Mouse (Mus musculus) hindbrain, embryonic 13.5 days (tissue): ENCODE data around the gene Tmem200b. TPM values are rescaled to one million over a fixed set of nuclear protein-coding genes. Genes with fewer than 3 reads are reported as not detected.

ENCODE experiments used
- ATAC-seq: fragments of 200-750 bp; cut with Nextera tagmentation; 2 replicates; pipeline ENCODE4 v1.8.0; 2017; ENCODE audit warnings: moderate TSS enrichment; ENCODE audit not compliant: low FRiP score
- H3K27ac ChIP-seq: fragments of 300-500 bp; sonication (generic); 2 replicates; pipeline ENCODE4 v1.5.1; 2015; ENCODE audit warnings: inconsistent platforms, mild to moderate bottlenecking, moderate library complexity
- H3K27me3 ChIP-seq: fragments of 300-500 bp; sonication (generic); 2 replicates; pipeline ENCODE4 v1.6.1; 2015; ENCODE audit warnings: mild to moderate bottlenecking, inconsistent platforms
- H3K36me3 ChIP-seq: fragments of 300-500 bp; sonication (generic); 2 replicates; pipeline ENCODE4 v1.6.1; 2015; ENCODE audit warnings: mild to moderate bottlenecking, inconsistent platforms
- H3K4me1 ChIP-seq: fragments of 300-500 bp; sonication (generic); replicated peaks from 2 replicates; pipeline ENCODE4 v1.6.1; 2015; ENCODE audit warnings: inconsistent platforms
- H3K4me2 ChIP-seq: fragments of 300-500 bp; sonication (generic); 2 replicates; pipeline ENCODE4 v1.6.1; 2015; ENCODE audit warnings: inconsistent platforms, mild to moderate bottlenecking, moderate library complexity
- H3K4me3 ChIP-seq: fragments of 300-500 bp; sonication (generic); 2 replicates; pipeline ENCODE4 v1.5.1; 2015; ENCODE audit warnings: mild to moderate bottlenecking, inconsistent platforms
- H3K9ac ChIP-seq: fragments of 300-500 bp; sonication (generic); 2 replicates; pipeline ENCODE4 v1.6.1; 2015; ENCODE audit warnings: mild to moderate bottlenecking, inconsistent platforms
- H3K9me3 ChIP-seq: fragments of 300-500 bp; sonication (generic); 2 replicates; pipeline ENCODE4 v1.6.1; 2016; ENCODE audit warnings: inconsistent platforms
- WGBS: fragments of 180-500 bp; shearing (Covaris S2); methylation state at CpG from one replicate; pipeline ENCODE4 v1.1.7; 2015; 5-methylcytosine and 5-hydroxymethylcytosine counted together
- polyA plus RNA-seq: library from polyadenylated mRNA; unstranded; fragments of >200 nt; fragmentation: Nextera tagmentation; extraction: Ambion mirVana; gene quantifications from 2 replicates; pipeline ENCODE4 v1.2.1, GENCODE M21; 2015

Tmem200b gene
- not detected in 2 replicates for polyA plus RNA-seq

- Histone ChIP-seq H3K4me2 (peak within 1 kb of the TSS; percentile 83), H3K36me3 (peaks cover 34% of the 10 kb centered on the region), H3K4me3 (peak within 1 kb of the TSS; percentile 50), H3K4me1 (peaks cover 49% of the 10 kb centered on the region), H3K27ac (no peak within 1 kb of the TSS), H3K9ac (peak within 1 kb of the TSS; percentile 71), H3K27me3 (peaks cover 100% of the 10 kb centered on the region), H3K9me3 (no peaks in the 10 kb centered on the region)
- WGBS = 2% methylated on average over 80 of the region's 130 CpGs
- ATAC-seq = no peak
These were observed at the start of gene Tmem200b for GRCm38 (mm10) chr4:131921461-131922346. Gene Tmem200b, plus strand, starts transcription at chr4:131921771.

DNA sequence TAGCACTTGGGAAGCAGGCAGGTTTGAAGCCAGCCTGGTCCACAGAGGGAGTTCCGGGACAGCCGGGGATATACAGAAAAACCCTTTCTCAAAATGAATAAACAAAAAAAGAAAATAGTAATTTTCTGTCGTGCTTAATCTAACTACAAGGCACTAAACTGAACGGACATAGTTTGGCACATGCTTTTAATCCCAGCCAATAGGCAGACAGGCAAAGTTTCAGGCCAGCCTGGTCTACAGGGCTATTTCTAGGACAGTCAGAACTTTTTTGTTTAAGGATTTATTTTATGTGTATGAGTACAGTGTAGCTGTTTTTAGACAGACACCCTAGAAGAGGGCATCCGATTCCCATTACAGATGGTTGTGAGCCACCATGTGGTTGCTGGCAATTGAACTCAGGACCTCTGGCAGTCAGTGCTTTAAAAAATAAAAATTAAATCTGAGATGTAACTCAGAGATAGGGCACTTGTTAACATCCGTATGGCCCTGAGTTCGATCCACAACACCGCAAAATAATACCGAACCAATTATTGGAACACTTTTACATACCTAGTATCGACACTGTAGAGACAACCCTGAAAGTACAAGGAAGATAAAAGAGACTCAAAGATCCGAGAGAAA, 48.8 kb upstream of the Tmem200b start:
- peak overlapping the region; percentile 96 for H3K4me2 ChIP-seq
- peaks cover 38% of the 10 kb centered on the region for H3K4me1 ChIP-seq
- ATAC-seq = peak; percentile 37
- H3K9ac ChIP-seq = peak overlapping the region; percentile 83
- H3K27me3 ChIP-seq = no peaks in the 10 kb centered on the region
- H3K9me3 ChIP-seq = no peaks in the 10 kb centered on the region
- H3K27ac ChIP-seq = peak overlapping the region; percentile 85
- peak overlapping the region; percentile 97 for H3K4me3 ChIP-seq
- H3K36me3 ChIP-seq = peaks cover 1% of the 10 kb centered on the region; the same call in 1 of the 2 replicates
- 11% methylated on average over 11 of the region's 11 CpGs for WGBS

DNA sequence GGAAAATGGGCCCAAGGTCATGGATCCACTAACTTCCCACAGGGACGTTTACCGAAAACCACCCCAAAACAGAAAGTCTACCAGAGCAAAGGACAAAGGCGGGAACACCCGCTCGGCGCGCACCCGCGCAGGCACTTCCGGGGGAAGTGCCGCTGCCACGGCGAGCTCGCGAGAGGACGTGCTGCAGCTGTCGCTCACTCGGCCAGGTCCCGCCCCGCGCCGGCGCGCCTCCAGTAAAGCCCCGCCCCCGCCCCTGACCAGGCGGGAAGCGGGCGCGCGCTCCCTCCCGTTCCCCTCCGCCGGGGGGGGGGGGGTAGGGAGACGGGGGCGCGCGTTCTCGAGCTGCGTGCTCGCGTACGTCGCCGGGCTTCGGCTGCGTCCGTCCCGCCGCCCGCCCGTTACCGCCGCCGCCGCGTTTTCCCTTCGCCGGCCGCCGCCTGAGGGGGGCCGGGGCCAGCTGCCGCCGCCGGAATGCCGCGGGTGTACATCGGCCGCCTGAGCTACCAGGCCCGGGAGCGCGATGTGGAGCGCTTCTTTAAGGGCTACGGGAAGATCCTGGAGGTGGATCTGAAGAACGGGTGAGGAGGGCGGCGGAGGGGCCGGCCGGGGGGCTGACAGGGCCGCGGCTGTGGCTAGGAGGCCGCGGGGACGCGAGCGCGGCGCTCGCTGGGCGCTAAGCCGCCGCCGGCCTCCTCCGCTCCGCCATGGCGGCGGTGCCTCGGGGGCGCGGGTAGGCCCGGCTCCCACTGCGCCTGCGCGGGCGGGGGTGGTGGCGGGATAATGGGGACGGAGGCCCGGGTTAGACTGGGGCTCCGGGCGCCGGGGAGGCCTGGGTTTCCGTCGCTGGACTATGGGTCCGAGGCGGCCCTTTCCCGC, 48.0 kb upstream of the Tmem200b start, which contains the start of gene Srsf4:
TSS of gene Srsf4 (plus strand) at position 325 of the 876 bp plus-strand sequence.
- Histone ChIP-seq H3K27me3 (no peaks in the 10 kb centered on the region), H3K4me1 (peaks cover 45% of the 10 kb centered on the region), H3K36me3 (no peaks in the 10 kb centered on the region), H3K9me3 (no peaks in the 10 kb centered on the region), H3K4me2 (peak within 1 kb of the TSS; percentile 96), H3K27ac (peak within 1 kb of the TSS; percentile 100), H3K4me3 (peak within 1 kb of the TSS; percentile 97), H3K9ac (peak within 1 kb of the TSS; percentile 99)
- under 1% methylated on average over 67 of the region's 116 CpGs for WGBS
- ATAC-seq = peak; percentile 96

DNA sequence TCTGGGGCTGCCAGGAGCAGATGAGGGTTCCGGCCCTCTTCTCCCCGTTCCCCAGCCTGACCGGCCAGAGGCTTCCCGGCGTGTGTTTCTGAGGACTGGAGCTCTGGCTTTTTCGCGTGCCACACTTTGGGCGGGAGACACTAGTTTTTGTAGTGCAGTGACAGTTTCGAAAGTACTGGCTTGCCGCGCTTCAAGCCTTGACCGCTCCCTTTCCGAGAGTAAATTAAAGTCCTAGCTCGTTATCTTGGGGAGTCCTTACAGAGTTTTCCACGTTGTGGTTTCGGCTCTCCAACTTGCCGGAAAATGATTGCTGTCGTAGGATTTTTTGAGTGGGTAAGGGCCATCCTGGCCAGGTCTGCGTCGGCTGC, 47.4 kb upstream of the Tmem200b start:
- no peak; the same call in 1 of the 2 replicates for ATAC-seq

DNA sequence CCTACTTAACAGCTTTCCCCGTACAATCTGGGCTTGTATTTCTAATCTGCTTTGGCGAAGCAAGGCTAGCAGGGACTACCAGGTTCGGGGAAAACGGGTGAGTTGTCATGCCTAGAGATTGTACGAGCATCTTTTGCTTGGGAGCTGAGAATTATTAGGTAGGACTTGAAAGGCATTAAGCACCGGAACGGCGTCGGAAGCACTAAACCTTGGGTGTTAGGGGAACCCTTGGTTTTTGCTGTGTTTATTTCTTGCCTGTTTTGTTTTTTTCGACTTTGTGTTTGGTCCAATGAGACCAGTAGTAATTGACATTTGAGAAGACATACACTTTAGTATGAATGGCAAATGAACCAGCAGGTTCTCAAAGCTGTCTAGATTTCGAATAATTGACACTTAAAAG, 47.0 kb upstream of the Tmem200b start:
- 5% methylated on average over 11 of the region's 11 CpGs for WGBS
- Histone ChIP-seq H3K27ac (peak overlapping the region; percentile 100), H3K36me3 (no peaks in the 10 kb centered on the region), H3K4me1 (peaks cover 50% of the 10 kb centered on the region), H3K4me3 (peak overlapping the region; percentile 97), H3K9ac (peak overlapping the region; percentile 99), H3K4me2 (peak overlapping the region; percentile 96), H3K27me3 (no peaks in the 10 kb centered on the region), H3K9me3 (no peaks in the 10 kb centered on the region)
- ATAC-seq = no peak

More for the DNA sequence above, 47.4 kb upstream of the Tmem200b start:
- Histone ChIP-seq H3K4me1 (peaks cover 47% of the 10 kb centered on the region), H3K36me3 (no peaks in the 10 kb centered on the region), H3K4me2 (peak overlapping the region; percentile 96), H3K9ac (peak overlapping the region; percentile 99), H3K27ac (peak overlapping the region; percentile 100), H3K27me3 (no peaks in the 10 kb centered on the region), H3K9me3 (no peaks in the 10 kb centered on the region), H3K4me3 (peak overlapping the region; percentile 97)
- under 1% methylated on average over 20 of the region's 20 CpGs for WGBS

DNA sequence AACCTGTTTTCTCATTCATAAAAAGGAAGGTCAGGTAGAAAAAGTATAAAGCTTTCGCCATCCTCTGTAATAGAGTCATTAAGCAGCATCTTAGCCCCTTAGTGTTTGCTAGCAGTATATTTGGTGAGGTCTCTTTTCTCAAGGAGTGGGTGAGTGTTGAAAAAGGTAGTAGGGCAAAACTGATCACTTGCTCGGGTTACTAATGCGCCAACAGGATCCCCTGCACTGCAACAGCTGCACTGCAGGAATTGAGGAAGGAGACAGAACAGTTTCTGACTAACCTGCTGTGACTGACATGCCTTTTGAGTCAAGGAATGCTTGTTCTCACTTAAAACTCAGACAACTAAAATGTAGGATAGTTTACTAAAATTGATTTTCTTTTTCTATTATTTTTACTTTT, 46.3 kb upstream of the Tmem200b start:
- H3K4me1 ChIP-seq = peaks cover 57% of the 10 kb centered on the region
- H3K27me3 ChIP-seq = no peaks in the 10 kb centered on the region
- H3K9me3 ChIP-seq = no peaks in the 10 kb centered on the region
- H3K27ac ChIP-seq = no peak overlapping the region
- H3K9ac ChIP-seq = peak overlapping the region; percentile 99
- ATAC-seq = no peak
- H3K36me3 ChIP-seq = no peaks in the 10 kb centered on the region
- peak overlapping the region; percentile 97 for H3K4me3 ChIP-seq
- WGBS = 44% methylated on average over 3 of the region's 3 CpGs
- H3K4me2 ChIP-seq = peak overlapping the region; percentile 96

GRCm38 (mm10) chr4:131876836-131877235, 44.7 kb upstream of the Tmem200b start:
- Histone ChIP-seq H3K27me3 (no peaks in the 10 kb centered on the region), H3K4me1 (peaks cover 64% of the 10 kb centered on the region), H3K9me3 (no peaks in the 10 kb centered on the region), H3K4me3 (peak overlapping the region; percentile 7; the same call in 1 of the 2 replicates), H3K27ac (no peak overlapping the region), H3K36me3 (no peaks in the 10 kb centered on the region), H3K9ac (peak overlapping the region; percentile 51; the same call in 1 of the 2 replicates), H3K4me2 (peak overlapping the region; percentile 96)
- 60% methylated on average over 2 of the region's 2 CpGs for WGBS
- ATAC-seq = no peak

DNA sequence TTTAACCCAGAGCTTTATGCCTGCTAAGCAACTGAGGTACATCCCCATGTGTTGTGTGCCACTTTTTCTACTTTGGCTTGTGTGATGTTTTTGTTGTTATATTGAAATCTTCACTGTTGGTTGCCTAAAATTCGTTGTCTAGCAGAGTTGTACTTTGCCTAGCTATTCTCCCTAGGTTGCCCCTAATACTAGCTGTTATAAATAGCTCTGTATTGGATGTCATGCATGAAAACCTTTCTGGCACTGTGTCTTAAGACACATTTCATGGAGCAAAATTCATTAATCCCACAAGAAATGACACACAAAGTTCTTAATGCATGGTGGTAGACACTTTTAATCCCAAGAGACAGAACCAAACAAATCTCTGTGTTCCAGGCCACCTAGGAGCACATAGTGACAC, 41.9 kb upstream of the Tmem200b start:
- H3K27ac ChIP-seq = no peak overlapping the region
- H3K4me2 ChIP-seq = no peak overlapping the region
- no peaks in the 10 kb centered on the region for H3K9me3 ChIP-seq
- no peak overlapping the region for H3K9ac ChIP-seq
- no peaks in the 10 kb centered on the region for H3K27me3 ChIP-seq
- ATAC-seq = no peak
- H3K4me3 ChIP-seq = no peak overlapping the region
- H3K4me1 ChIP-seq = peaks cover 66% of the 10 kb centered on the region
- 93% methylated on average over 1 of the region's 1 CpGs for WGBS
- 0 out of 2 replicates have a peak, but pooled peaks cover under 1% of the 10 kb centered on the region for H3K36me3 ChIP-seq

GRCm38 (mm10) chr4:131881306-131881705, 40.3 kb upstream of the Tmem200b start:
- Histone ChIP-seq H3K4me2 (no peak overlapping the region), H3K27me3 (no peaks in the 10 kb centered on the region), H3K36me3 (peaks cover 16% of the 10 kb centered on the region), H3K9me3 (no peaks in the 10 kb centered on the region), H3K4me1 (peaks cover 50% of the 10 kb centered on the region), H3K4me3 (no peak overlapping the region), H3K9ac (no peak overlapping the region), H3K27ac (no peak overlapping the region)
- no peak for ATAC-seq
- 93% methylated on average over 7 of the region's 7 CpGs for WGBS

DNA sequence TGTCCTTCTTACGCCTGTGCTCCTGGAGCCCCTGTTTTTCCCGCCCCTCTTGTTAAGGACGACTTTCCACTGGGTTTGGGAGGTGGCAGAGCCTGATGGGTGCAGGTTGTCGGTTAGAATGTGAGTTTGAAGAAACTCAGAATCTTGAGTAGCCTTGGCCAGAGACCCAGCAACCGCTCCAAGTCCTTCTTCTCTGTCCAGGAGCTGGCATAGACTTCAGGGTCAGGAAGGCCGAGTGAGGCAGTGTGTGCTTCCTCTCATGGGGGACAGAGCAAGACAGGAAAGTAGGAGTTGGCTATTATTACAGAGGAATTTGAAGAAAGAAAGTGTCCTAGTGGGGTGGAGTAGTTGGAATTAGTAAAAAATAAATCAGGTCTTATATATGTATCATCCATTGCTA, 38.0 kb upstream of the Tmem200b start:
- Histone ChIP-seq H3K36me3 (peaks cover 22% of the 10 kb centered on the region), H3K9ac (no peak overlapping the region), H3K4me3 (no peak overlapping the region), H3K9me3 (no peaks in the 10 kb centered on the region), H3K4me1 (peaks cover 31% of the 10 kb centered on the region), H3K4me2 (no peak overlapping the region), H3K27ac (no peak overlapping the region), H3K27me3 (no peaks in the 10 kb centered on the region)
- ATAC-seq = no peak
- WGBS = 85% methylated on average over 6 of the region's 6 CpGs

GRCm38 (mm10) chr4:131885376-131885775, 36.2 kb upstream of the Tmem200b start:
- no peak overlapping the region for H3K4me3 ChIP-seq
- H3K27me3 ChIP-seq = no peaks in the 10 kb centered on the region
- H3K4me2 ChIP-seq = no peak overlapping the region
- H3K9me3 ChIP-seq = no peaks in the 10 kb centered on the region
- H3K9ac ChIP-seq = no peak overlapping the region
- H3K36me3 ChIP-seq = peaks cover 22% of the 10 kb centered on the region
- H3K4me1 ChIP-seq = peaks cover 25% of the 10 kb centered on the region
- no peak for ATAC-seq
- WGBS = 86% methylated on average over 6 of the region's 6 CpGs
- H3K27ac ChIP-seq = no peak overlapping the region

DNA sequence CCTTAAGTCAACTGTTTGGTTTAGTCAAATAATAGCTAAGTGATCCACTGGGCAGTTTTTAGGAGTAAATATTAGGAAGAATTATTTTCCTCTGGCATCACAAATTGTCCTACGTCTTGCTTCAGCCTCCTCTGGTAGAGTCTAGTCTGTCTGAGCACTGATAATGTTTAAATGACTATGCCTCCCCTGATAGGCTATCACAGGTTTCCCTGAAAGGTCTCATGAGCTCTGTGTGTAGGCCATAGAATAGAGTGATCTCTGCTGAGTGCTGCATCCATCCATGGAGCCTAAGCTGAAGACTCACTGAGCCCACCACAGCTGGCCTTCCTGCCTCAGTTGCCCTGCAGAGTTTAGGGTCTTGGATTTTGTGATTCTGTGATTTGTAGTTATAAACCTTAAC, 33.0 kb upstream of the Tmem200b start:
- Histone ChIP-seq H3K4me2 (no peak overlapping the region), H3K27ac (no peak overlapping the region), H3K9ac (no peak overlapping the region), H3K4me1 (peaks cover 14% of the 10 kb centered on the region), H3K4me3 (no peak overlapping the region), H3K9me3 (no peaks in the 10 kb centered on the region), H3K36me3 (peaks cover 40% of the 10 kb centered on the region), H3K27me3 (no peaks in the 10 kb centered on the region)
- no peak for ATAC-seq
- 85% methylated on average over 1 of the region's 1 CpGs for WGBS
